Mouse (Mus musculus) spleen, postnatal 36 days (tissue): ENCODE results near the gene Slc22a17.

Experiments
- DNase-seq, 2 experiments: peaks; one replicate each; pipeline ENCODE4 v3.0.0; 2022; ENCODE audit warnings: low spot score in 2 of 2, mixed read lengths in 1 of 2

Slc22a17 gene

GRCm38 (mm10) chr14:54863501-54864312 is 49.2 kb downstream of the Slc22a17 start:
- DNase-seq, result peak; percentile 87

GRCm38 (mm10) chr14:54860511-54860910 is 52.4 kb downstream of the Slc22a17 start:
- DNase-seq, result peak; percentile 26 to 33

- no peak for DNase-seq
Observed at GRCm38 (mm10) chr14:54857891-54858290, 55.0 kb downstream of the Slc22a17 start.

- DNase-seq, result no peak
Observed at GRCm38 (mm10) chr14:54856703-54857102, 56.2 kb downstream of the Slc22a17 start.
